Mouse (Mus musculus) neutrophil, adult 5-6 weeks (primary cell): ENCODE measurements around the gene Fbxw19. TPM values are rescaled to one million over a fixed set of nuclear protein-coding genes. Genes with fewer than 3 reads are reported as not detected.
"Not testable (repeated sequence)": the region's sequence is repeated elsewhere in the genome, so short reads cannot be mapped to it uniquely, and the experiment has no call there.

ENCODE experiments used
- ATAC-seq: fragments of 151-379, 151-347 bp; 2 replicates; pipeline ENCODE4 v1.8.0; 2017; ENCODE audit warnings: mild to moderate bottlenecking, moderate TSS enrichment; ENCODE audit not compliant: insufficient number of reproducible peaks, poor library complexity, low FRiP score, severe bottlenecking; ENCODE audit errors: extremely low read depth
- total RNA-seq: library from RNA; stranded (forward); fragments of 200-1000 nt; gene quantifications from 2 replicates; pipeline ENCODE4 v1.2.3, GENCODE M21; 2017

The Fbxw19 gene
- total RNA-seq, result not detected in 2 replicates

DNA sequence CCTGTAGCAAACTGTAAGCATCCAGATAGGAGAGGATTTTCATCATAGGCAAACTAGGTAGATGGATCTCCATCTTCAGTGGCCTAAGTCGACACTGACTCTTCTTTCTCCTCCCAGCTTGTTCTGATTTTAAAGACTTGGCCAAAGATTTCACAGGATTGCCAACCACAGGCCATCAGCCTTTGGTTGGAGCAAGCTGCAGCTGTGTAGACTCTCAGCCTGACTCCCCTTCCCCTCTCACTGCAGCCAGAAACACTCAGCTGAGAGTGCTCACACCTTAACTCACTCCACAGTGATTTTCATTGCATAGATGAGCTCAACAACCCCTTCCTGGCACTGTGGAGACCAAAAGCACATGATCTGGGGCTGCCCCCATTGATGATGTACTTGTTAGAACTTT lies at the start of gene Fbxw19:
Gene Fbxw19, minus strand, starts transcription at position 101 of the 400 bp plus-strand sequence.
- ATAC-seq, result not testable (repeated sequence)

DNA sequence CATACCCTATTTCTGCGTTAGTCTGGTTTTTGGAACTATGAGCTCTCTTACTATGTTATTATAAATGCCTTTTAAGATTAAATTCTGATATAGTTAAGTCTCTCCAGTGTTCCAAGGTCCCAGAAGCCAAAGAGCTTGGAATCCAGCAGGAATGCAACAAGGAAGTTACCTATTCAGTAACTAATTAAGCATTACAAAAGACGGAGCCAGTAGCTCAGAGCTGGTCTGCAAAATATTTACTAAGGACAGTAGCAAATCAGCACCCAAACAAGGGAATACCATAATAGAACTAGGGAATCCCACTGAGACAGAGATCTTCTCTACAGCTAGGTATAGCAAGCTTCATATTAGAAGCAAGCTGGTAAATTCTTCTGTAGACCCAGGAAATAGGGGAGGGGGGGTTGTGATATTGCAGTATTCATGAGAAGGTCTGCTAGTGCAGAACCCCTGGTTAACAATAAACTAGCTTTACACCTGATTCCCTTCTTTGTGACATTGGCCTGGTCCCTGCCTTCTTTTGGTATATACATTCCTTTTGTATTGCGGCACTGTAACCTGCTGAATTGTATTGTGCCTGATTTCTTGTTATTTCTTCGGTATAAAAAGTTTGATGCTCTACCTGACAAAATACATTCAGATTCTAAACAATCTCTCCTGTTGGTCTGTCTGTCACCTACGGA lies 27.9 kb upstream of the Fbxw19 start:
- no peak for ATAC-seq

DNA sequence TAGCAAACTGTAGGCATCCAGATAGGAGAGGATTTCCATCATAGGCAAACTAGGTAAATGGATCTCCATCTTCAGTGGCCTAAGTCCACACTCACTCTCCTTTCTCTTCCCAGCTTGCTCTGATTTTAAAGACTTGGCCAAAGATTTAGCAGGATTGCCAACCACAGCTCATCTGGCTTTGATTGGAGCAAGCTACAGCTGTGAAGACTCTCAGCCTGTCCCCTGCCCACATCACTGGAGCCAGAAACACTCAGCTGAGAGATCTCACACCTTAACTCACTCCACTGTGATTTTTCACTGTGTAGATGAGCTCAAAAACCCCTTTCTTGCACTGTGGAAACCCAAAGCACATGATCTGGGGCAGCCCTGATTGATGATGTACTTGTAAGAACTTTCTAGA lies 46.6 kb downstream of the Fbxw19 start, which contains the start of gene Fbxw16:
Gene Fbxw16, minus strand, starts transcription at position 101 of the 400 bp plus-strand sequence.
- no peak for ATAC-seq

DNA sequence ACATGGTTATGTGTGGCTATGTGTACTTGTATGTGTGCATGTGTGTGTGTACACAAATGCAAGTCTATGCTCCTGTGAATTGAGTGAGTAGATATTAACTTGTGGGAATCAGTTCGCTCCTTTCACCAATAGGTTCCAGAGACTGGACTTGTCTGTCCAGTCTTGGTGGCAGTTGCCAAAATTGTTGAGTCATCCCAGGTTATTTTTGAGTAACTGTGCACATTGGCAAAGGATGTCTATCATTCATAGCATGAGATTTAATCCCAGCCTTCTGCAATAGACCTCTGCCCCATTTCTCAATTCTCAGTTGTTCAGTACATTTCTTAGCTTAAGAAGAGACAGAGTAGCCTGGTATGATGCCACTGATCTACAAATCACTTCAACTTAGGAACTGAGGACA lies 62.7 kb downstream of the Fbxw19 start:
- ATAC-seq, result no peak

Other genes with a start within 250 kb of the Fbxw19 start
- gene Fbxw14, start 208.2 kb downstream of the Fbxw19 start, total RNA-seq, result not detected in 2 replicates
- not detected in 2 replicates for gene Fbxw28, start 156.2 kb downstream of the Fbxw19 start, total RNA-seq
- not detected in 2 replicates for gene Fbxw22, start 91.6 kb downstream of the Fbxw19 start, total RNA-seq
- not detected in 2 replicates for gene Fbxw16, start 46.7 kb downstream of the Fbxw19 start, total RNA-seq
- gene Fbxw15, start 72.4 kb upstream of the Fbxw19 start, total RNA-seq, result not detected in 2 replicates
- gene Fbxw24, start 130.2 kb upstream of the Fbxw19 start, total RNA-seq, result not detected in 2 replicates
- not detected in 2 replicates for gene Fbxw25, start 168.8 kb upstream of the Fbxw19 start, total RNA-seq
- not detected in 2 replicates for gene Fbxw18, start 206.8 kb upstream of the Fbxw19 start, total RNA-seq